Mouse (Mus musculus) heart, postnatal 0 days (tissue): ENCODE measurements around the gene Lrrc74a.

Experiments
- CTCF ChIP-seq: IDR thresholded peaks from 2 replicates; pipeline ENCODE4 v1.5.1; 2016; ENCODE audit warnings: antibody characterized with exemption, control low read depth, low read depth
- EP300 ChIP-seq: IDR thresholded peaks from 2 replicates; pipeline ENCODE4 v1.6.1; 2016; ENCODE audit warnings: antibody characterized with exemption, low read depth

- TF ChIP-seq CTCF = no peak
- TF ChIP-seq EP300 = no peak
Observed at GRCm38 (mm10) chr12:86810040-86810439, 75.9 kb downstream of the Lrrc74a start.
